Mouse (Mus musculus) left cerebral cortex, adult 2 months (tissue): ENCODE results near the gene Ctcf. TPM values are rescaled to one million over a fixed set of nuclear protein-coding genes. Genes with fewer than 3 reads are reported as not detected.

Source experiments
- DNase-seq, 2 experiments: peaks; one replicate each; pipeline ENCODE4 v3.0.0; 2021 to 2022; ENCODE audit warnings: low spot score in 2 of 2, mixed read lengths in 1 of 2; ENCODE audit errors: extremely low spot score in 1 of 2
- H3K27ac ChIP-seq: fragments of 200-600 bp; 2 replicates; pipeline ENCODE4 v1.8.1; 2022
- H3K4me3 ChIP-seq: fragments of 200-600 bp; 2 replicates; pipeline ENCODE4 v1.8.1; 2022
- CTCF ChIP-seq: fragments of 200-600 bp; IDR thresholded peaks from 2 replicates; pipeline ENCODE4 v1.8.1; 2022; ENCODE audit warnings: antibody characterized with exemption, mild to moderate bottlenecking, moderate library complexity
- intact Hi-C: fragments of 180-260 bp; cut with DNase I; formaldehyde crosslinking; loops from one replicate; pipeline ENCODE4 v1.15.1; 2025
- total RNA-seq, 2 experiments: library from RNA; stranded (reverse); gene quantifications; 2 replicates each; pipeline ENCODE4 v1.2.3; 2021

Ctcf gene
- total RNA-seq, 2 experiments from 2014 or later, result 67.4 to 70.2 TPM

GRCm38 (mm10) chr8:105606189-105607023 lies 30.0 kb upstream of the Ctcf start:
- H3K4me3 ChIP-seq, result peak overlapping the region; percentile 91
- intact Hi-C loops, result loop anchor here (2.0 kb wide), 2 partner anchors 16 to 30 kb away; partner anchors contain the start of genes Agrp and Ctcf
- H3K27ac ChIP-seq, result peak overlapping the region; percentile 93
- peak; percentile 77 to 84 for DNase-seq
- TF ChIP-seq CTCF, result no peak

DNA sequence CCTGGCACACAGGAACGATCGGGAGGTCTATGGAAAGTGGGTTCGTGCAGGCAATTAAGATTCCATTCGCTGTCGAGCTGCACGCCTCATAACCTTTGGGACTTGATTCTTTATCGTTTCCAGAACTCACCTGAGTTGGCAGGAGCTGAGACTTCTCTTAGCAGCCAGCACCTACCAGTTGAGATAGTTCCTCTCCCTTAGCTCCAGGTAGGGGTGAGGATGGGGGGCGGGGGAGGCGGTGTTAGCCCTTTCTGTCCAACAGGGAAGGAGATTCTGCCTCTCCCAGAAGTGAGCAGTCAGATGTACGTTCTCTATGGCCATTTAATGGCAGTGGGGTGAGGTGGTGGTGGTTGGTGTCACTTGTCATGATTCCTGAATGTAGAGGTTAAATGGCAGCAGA lies 29.3 kb upstream of the Ctcf start:
- no peak for DNase-seq
- H3K27ac ChIP-seq, result peak overlapping the region; percentile 93
- H3K4me3 ChIP-seq, result peak overlapping the region; percentile 91
- intact Hi-C loops, result loop anchor here (2.0 kb wide), 2 partner anchors 16 to 30 kb away; partner anchors contain the start of genes Agrp and Ctcf
- TF ChIP-seq CTCF, result no peak

- Histone ChIP-seq H3K4me3 (peak overlapping the region; percentile 91; the same call in 1 of the 2 replicates), H3K27ac (peak overlapping the region; percentile 93; the same call in 1 of the 2 replicates)
- TF ChIP-seq CTCF, result peak; percentile 57
- peak in 1 of 2 experiments; percentile 28 for DNase-seq
- intact Hi-C loops, result loop anchor here (2.0 kb wide), 2 partner anchors 15 to 29 kb away; partner anchors contain the start of genes Agrp and Ctcf
Observed at GRCm38 (mm10) chr8:105607684-105608083, 28.7 kb upstream of the Ctcf start.

GRCm38 (mm10) chr8:105609355-105609754 lies 27.0 kb upstream of the Ctcf start:
- Histone ChIP-seq H3K4me3 (no peak overlapping the region), H3K27ac (peak overlapping the region; percentile 19; the same call in 1 of the 2 replicates)
- no peak for DNase-seq
- no peak for TF ChIP-seq CTCF
- intact Hi-C loops, result no loop called here

DNA sequence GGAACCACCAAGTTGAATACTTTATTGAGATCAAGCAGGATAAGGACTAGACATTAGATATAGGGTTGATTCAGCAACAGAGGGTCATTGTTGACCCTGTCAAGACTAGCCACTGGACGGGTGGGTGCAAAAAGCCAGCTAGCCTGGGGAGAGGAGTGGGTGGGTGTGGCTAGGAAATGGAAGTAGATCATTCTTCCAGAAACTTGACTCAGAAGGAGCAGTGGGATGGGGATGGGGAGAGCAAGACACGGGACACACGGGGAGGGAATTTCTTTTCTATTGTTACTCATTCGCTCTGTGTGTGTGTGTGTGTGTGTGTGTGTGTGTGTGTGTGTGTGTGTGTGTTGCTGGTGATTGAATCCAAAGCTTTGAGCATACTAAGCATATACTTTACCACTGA lies 26.6 kb upstream of the Ctcf start:
- intact Hi-C loops, result no loop called here
- no peak for TF ChIP-seq CTCF
- no peak overlapping the region for H3K4me3 ChIP-seq
- DNase-seq, result no peak
- H3K27ac ChIP-seq, result no peak overlapping the region; the same call in 1 of the 2 replicates

DNA sequence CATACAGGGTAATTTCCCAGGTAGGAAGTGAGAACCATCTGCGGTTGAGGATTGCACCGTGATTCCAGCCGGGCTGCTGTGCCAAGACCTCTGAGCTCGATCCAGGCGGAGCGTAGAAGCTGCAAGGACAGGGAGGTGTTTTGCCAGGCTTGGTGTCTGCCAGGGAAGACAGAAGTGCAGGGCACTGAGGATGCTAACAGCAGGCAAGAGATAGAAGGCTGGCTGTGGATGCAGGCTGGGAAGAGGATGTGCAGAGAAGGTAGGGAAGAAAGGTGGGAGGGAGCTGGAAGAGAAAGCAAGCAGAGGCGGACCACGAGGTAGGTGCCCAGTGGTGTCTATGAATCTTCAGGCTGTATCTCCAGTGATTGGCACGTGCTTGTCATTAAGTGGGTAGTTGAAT lies 24.5 kb upstream of the Ctcf start:
- Histone ChIP-seq H3K27ac (peak overlapping the region; percentile 56), H3K4me3 (no peak overlapping the region)
- intact Hi-C loops, result no loop called here
- DNase-seq, result peak in 1 of 2 experiments; percentile 34
- no peak for TF ChIP-seq CTCF

- Histone ChIP-seq H3K27ac (peak overlapping the region; percentile 56; the same call in 1 of the 2 replicates), H3K4me3 (peak overlapping the region; percentile 30)
- TF ChIP-seq CTCF, result no peak
- intact Hi-C loops, result no loop called here
- DNase-seq, result peak in 1 of 2 experiments; percentile 29
Observed at GRCm38 (mm10) chr8:105613037-105613436, 23.3 kb upstream of the Ctcf start.

DNA sequence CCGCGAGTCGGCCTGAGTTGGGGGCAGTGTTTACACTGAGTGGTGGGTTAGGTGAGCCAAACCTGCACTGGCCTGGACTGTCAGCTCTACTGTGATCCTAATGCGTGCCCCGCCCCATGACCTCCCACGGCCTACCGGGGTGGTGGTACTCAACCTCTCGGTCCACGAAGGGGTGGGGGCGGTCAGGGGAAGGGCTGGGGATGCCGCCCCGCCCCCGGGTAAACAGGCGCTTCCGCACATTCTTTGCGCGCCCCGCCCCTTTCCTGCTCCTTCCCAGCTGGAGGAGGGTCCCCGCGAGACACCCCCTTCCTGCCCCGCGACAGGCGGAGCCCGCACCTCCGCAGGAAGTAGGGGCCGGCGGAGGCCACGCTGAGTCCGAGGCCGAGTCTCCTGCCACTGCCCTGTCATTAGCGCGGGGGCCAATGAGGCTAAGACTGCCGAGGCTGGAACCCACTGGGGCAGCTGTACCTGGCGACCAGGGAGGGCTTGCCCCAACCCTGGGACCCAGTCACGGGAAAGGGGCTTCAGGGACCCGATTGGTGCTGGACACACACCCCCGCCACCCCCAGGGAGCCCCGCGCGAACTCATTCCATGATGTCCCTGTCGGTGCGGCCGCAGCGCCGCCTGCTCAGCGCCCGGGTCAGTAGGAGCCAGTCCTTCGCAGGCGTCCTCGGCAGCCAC lies 22.4 kb upstream of the Ctcf start:
- Histone ChIP-seq H3K27ac (peak overlapping the region; percentile 67), H3K4me3 (peak overlapping the region; percentile 30)
- no peak for DNase-seq
- intact Hi-C loops, result no loop called here
- TF ChIP-seq CTCF, result no peak

- TF ChIP-seq CTCF, result no peak
- Histone ChIP-seq H3K4me3 (no peak overlapping the region), H3K27ac (peak overlapping the region; percentile 12)
- intact Hi-C loops, result no loop called here
- DNase-seq, result peak in 1 of 2 experiments; percentile 60
Observed at GRCm38 (mm10) chr8:105615942-105616341, 20.4 kb upstream of the Ctcf start.

- Histone ChIP-seq H3K4me3 (no peak overlapping the region), H3K27ac (0 out of 2 replicates have a peak overlapping the region, but pooled peaks have one; percentile 11)
- DNase-seq, result no peak
- intact Hi-C loops, result no loop called here
- TF ChIP-seq CTCF, result no peak
Observed at GRCm38 (mm10) chr8:105617451-105618278, 18.7 kb upstream of the Ctcf start.

- H3K4me3 ChIP-seq, result no peak overlapping the region
- intact Hi-C loops, result no loop called here
- H3K27ac ChIP-seq, result no peak overlapping the region
- no peak for DNase-seq
- no peak for TF ChIP-seq CTCF
Observed at GRCm38 (mm10) chr8:105618279-105618634, 18.1 kb upstream of the Ctcf start.
